Mouse (Mus musculus): Measurements from ENCODE around the gene Rps12-ps3. TPM values are rescaled to one million over a fixed set of nuclear protein-coding genes. Genes with fewer than 3 reads are reported as not detected.

The Rps12-ps3 gene
- total RNA-seq, 2 experiments from 2014 or later, result 151 to 237 TPM

GRCm38 (mm10) chr19:59349329-59349960 is 27.4 kb downstream of the Rps12-ps3 start:
- intact Hi-C loops (cut with DNase I), result no loop called here

DNA sequence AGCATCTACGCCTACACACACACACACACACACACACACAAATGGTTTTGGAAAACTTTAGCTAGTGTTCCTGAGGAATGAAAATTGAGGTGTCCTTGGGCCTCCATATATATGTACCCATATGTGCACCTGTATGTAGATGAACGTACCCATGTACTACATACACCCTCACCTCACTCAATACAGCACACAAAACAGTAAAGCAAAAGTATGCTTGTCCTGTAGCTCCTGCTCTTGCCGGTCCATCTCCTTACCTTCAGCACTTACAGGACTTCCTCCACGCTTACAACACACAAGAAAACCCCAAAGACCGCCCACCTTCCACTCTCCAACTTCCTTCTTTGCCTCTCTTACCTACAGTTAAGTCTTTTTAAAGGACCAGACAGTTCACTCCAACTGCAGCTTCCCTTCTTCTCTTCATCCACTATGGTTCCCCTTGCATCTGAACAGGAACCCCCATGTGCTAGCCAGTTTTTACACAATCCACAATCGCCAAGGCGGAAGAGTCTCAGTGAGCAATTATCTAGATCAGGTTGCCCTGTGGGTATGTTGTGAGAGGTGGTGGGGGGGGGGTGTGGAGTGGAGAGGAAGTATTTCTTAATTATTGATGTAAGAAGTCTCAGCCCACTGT is 28.3 kb downstream of the Rps12-ps3 start:
- no peak for DNase-seq (ENCODE audit: low spot score in 2 of 2)
- intact Hi-C loops (cut with DNase I), result no loop called here

More at GRCm38 (mm10) chr19:59349329-59349960, 27.4 kb downstream of the Rps12-ps3 start:
- DNase-seq (ENCODE audit: low spot score in 2 of 2), result no peak

DNA sequence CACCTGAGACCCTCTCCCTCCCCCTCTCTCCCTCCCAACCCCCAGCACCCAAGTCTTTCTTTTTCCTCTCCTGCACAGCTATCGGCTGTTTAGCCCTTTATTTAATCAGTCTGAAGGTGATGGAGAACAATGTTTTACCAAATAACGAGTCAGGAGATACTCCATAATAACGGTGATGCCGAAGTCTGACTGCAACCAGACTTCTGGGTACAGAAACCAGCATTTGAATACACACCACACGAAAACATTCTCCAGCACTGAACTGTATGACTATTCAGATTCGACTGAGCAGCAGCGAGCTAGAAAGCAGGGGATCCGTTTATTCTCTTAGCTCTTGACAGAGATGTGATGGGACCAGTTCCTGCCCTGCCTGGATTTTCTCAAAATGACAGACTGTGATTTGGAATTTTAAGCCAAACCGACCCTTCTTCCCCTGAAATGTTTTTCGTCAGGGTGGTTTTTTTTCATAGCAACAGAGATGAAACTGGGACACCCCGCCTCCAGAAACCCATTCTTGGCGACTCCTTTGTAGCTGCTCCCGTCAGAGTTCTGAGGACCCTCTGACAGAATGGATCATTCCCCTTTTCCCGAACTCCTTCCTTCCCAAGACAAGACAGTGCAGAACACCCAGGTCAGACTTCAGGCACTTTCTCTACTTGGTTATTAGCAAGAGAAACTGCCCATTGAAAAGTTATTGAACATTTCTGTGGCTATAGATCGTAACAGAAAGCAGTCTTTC is 29.2 kb downstream of the Rps12-ps3 start:
- intact Hi-C loops (cut with DNase I), result no loop called here
- no peak for DNase-seq (ENCODE audit: low spot score in 2 of 2)

DNA sequence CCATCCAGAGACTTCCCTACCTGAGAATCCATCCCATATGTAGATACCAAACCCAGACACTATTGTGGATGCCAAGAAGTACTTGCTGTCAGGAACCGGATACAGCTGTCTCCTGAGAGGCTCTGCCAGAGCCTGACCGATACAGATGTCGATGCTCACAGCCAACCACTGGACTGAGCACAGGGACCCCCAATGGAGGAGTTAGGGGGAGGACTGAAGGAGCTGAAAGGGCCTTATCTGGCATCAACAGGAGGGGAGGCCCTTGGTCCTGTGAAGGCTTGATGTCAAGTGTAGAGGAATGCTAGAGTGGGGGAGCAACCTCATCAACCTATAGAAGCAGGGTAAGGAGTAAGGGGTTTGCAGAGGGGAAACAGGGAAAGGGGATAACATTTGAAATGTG is 30.7 kb downstream of the Rps12-ps3 start:
- DNase-seq (ENCODE audit: low spot score in 2 of 2), result peak in 1 of 2 experiments; percentile 1
- intact Hi-C loops (cut with DNase I), result no loop called here

DNA sequence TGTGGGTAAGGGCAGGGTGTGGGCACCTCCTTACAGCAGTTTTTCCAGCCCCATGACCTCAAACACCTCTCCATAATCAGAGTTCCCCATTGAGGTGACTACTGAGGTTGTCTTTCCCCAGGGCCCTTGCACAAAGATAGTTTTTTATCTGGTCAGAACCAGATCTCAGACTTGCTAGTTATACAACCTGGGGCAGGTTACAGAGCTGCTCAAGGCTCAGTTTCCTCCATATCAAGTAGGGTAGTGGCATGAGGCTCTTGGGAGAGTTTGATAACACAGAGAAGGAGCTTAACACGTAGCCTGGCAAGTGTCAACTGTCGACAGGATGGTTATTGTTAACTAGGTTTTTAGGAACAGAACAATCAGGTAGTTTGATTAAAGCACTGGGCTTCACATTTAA is 32.8 kb downstream of the Rps12-ps3 start:
- intact Hi-C loops (cut with DNase I), result no loop called here

GRCm38 (mm10) chr19:59356388-59356787 is 34.3 kb downstream of the Rps12-ps3 start:
- intact Hi-C loops (cut with DNase I), result no loop called here
- no peak for DNase-seq (ENCODE audit: low spot score in 2 of 2)

More for the DNA sequence above, 32.8 kb downstream of the Rps12-ps3 start:
- no peak for DNase-seq (ENCODE audit: low spot score in 2 of 2)

DNA sequence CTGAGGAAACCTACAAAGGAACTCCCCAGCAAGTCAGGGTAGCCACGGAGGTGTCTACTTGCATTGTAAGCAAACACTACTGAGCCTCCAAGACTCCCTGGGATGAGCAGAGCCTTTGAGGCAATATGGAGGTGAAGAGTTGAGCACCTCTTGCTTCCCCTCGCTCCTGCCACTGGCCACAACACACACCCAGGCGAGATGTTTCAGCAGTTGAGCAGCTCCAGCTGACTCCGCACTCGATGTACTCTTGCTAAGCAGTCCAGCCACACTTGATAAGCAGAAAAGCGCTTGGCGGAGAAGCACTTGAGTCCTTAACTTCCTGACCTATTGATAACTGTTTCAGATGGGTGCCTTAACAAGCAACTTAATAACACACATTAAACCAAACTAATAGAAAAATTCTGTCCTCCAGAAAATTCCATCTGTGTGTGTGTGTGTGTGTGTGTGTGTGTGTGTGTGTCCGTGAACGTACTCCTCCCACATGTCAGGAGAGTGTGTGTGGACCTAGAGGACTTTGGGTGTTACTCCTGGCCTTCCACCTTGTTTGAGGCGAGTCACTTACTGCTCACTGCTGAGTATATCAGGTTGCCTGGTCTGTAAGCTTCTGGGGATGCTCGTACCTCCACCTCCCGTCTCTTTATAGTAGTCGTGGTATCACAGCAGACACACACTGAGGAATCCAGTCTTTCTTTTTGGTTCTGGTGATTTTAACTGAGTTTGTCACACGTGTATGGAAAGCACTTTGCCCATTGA is 34.9 kb downstream of the Rps12-ps3 start:
- DNase-seq (ENCODE audit: low spot score in 2 of 2), result no peak
- intact Hi-C loops (cut with DNase I), result no loop called here

- intact Hi-C loops (cut with DNase I), result no loop called here
- no peak for DNase-seq (ENCODE audit: low spot score in 2 of 2)
Measured at GRCm38 (mm10) chr19:59357878-59358277, 35.8 kb downstream of the Rps12-ps3 start.

DNA sequence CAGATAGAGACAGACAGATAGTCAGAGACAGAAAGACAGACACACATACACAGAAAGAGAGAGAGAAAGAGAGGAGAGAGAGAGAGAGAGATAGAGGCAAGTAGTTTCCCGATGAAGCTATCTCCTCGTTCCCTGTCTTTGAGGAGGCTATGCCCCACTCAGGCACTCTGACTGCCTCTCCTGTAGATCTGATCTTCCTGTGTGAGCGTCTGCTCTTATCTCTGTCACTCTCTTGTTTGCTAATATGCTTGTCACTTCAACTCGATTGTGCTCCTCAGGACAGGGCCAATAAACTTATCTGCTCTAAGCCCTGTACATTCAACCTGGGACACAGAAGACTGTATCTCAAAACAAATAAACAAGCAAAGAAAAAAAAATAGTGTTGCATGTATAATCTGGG is 37.1 kb downstream of the Rps12-ps3 start:
- DNase-seq (ENCODE audit: low spot score in 2 of 2), result no peak
- intact Hi-C loops (cut with DNase I), result no loop called here

DNA sequence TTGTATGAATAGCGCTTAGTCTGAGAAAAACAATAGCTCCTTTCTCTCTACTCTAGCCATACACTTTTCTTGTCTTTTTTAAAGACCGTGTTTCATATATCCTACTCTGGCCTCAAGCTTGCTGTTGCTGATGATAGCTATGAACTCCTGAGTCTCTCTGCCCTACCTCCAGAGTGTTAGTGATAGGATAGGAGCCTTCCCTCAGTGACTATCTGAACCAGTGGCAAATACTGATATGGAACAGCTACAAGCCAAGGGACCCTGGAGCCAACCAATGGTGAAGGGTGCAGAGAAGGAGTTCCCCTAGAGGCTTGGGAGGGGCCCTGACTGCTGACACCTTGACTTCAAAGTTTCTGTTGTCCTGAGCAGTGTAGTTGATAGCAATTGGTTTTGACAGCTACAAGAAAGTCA is 38.4 kb downstream of the Rps12-ps3 start:
- DNase-seq (ENCODE audit: low spot score in 2 of 2), result no peak
- intact Hi-C loops (cut with DNase I), result no loop called here

DNA sequence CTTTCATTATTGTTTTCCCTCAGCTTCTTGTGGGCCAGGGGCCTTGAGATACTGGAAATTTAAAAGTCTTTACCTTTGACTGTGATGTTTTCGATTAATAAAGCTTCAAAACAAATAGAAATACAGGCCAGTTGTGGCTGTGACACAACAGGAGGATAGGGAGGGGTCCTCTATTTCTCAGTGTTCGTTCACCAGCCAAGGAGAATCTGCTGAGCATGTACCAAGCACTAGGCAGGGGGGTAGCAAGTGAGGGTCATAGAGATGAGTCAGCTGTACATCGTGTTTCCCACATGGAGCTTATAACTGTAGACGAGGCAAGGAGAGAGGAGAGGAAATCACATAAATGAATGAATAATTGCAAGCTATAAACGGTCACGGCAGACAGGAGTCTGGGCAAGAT is 40.6 kb downstream of the Rps12-ps3 start:
- DNase-seq (ENCODE audit: low spot score in 2 of 2), result no peak
- intact Hi-C loops (cut with DNase I), result no loop called here

DNA sequence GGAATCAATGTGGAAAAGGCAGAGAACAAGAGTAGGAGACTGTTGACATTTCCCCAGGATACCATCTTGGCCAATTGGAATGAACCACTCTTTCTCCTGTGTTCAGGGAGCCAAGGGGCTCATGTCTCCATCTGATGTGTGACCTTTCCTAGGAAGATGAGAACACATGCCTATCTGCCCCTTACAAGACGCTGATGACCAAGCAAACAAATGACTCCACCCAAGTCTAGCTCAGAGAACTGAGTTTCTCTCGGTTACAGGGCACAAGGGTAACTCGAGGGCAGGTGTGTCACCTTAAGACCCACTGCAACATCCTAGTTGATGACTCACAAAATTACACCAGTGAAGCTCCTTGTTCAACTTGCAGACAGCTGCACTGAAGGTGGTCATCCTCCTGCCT is 41.6 kb downstream of the Rps12-ps3 start:
- DNase-seq (ENCODE audit: low spot score in 2 of 2), result no peak
- intact Hi-C loops (cut with DNase I), result no loop called here

DNA sequence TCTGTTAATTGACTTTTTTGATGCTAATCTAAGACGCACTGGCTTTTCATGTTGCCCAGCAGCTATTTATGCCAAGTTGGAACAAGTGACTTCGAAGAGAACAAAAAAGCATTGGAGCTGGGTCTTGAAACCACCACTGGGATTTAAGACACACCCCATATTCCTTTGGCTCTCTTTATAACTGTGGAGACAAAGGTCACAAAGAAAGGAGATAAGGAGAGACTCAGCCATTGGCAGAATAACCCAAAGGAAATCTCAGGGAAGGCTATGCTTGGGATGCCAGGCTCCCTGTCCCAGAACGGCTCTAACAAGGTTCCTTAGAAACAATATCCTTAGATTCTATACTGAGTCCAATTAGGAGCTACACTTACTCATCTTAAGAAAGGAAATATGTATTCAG is 44.6 kb downstream of the Rps12-ps3 start:
- no peak for DNase-seq (ENCODE audit: low spot score in 2 of 2)
- intact Hi-C loops (cut with DNase I), result no loop called here

DNA sequence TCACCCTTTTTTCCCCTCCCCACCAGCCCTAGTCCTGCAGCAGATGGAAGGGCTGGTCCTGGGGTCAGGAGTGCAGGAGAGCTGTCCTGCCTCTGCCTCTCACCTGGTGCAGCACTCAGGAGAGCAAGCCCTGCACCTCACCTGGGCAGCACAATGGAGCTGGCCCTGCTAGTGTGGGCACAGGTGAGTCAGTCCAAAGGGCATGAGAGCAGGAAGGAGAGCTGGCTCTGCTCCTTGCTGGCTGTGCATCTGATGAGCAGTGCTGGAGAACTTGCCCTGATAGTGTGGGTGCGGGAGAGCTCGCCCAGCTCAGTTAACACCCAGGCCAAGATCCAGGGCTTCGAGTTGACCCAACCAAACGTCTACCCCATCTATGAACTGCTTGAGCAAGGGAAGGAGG is 45.8 kb downstream of the Rps12-ps3 start:
- no peak for DNase-seq (ENCODE audit: low spot score in 2 of 2)
- intact Hi-C loops (cut with DNase I), result no loop called here

- intact Hi-C loops (cut with DNase I), result no loop called here
- DNase-seq (ENCODE audit: low spot score in 2 of 2), result no peak
Measured at GRCm38 (mm10) chr19:59371016-59371415, 48.9 kb downstream of the Rps12-ps3 start.

Other genes with a start within 250 kb of the Rps12-ps3 start
- gene Shtn1, start 246.2 kb upstream of the Rps12-ps3 start, total RNA-seq (2021), result 10 to 100 TPM; 19.2 to 21.6 TPM
- 1 to 10 TPM; 1.0 to 1.7 TPM for gene Vax1, start 152.2 kb upstream of the Rps12-ps3 start, total RNA-seq (2021)
- gene Kcnk18, start 103.1 kb upstream of the Rps12-ps3 start, total RNA-seq (2021), result not detected
- under 1 TPM in 1 of 2 experiments, not detected in 1; 0.16 TPM for gene Slc18a2, start 61.4 kb upstream of the Rps12-ps3 start, total RNA-seq (2021)
- gene Pdzd8, start 23.5 kb downstream of the Rps12-ps3 start, total RNA-seq (2021), result 10 to 100 TPM; 56.4 to 60.2 TPM
- 10 to 100 TPM; 12.5 to 21.3 TPM for gene Emx2, start 136.1 kb downstream of the Rps12-ps3 start, total RNA-seq (2021)